In genomic region chr5:31004184-31004583, GRCm38 (mm10) we compare ENCODE assay signal across 8 mouse cellular contexts. TPM values are rescaled to one million over a fixed set of nuclear protein-coding genes. Genes with fewer than 3 reads are reported as not detected.
DNase-seq lines count a peak whose midpoint lies in the region; ATAC-seq and TF ChIP-seq lines count a peak whose summit lies in the region.

No protein-coding gene starts in this region.

- intact Hi-C loops in gastrocnemius, postnatal 36 days (cut with DNase I) = loop anchor here (2.0 kb wide), 1 partner anchor 73 kb away; no protein-coding TSS in a partner anchor
- intact Hi-C loops in left cerebral cortex, postnatal 36 days (cut with DNase I) = loop anchor here (2.0 to 5.0 kb wide), 3 partner anchors 37 to 192 kb away; partner anchors contain the start of genes Mapre3 and Tcf23

- H3K4me1 ChIP-seq in heart, embryonic 11.5 days (ENCODE audit: control insufficient read depth, insufficient read depth, low read length) = peaks cover 2% of the 10 kb centered on the region; the same call in 1 of the 2 replicates
- H3K4me1 ChIP-seq in midbrain, postnatal 0 days (ENCODE audit: insufficient read depth, low read length) = no peaks in the 10 kb centered on the region

- peak; percentile 93 for TF ChIP-seq CTCF in midbrain, postnatal 0 days (IDR thresholded peaks at IDR 0.05)

- no peak overlapping the region for H3K4me2 ChIP-seq in heart, embryonic 11.5 days
- H3K4me2 ChIP-seq in midbrain, postnatal 0 days (ENCODE audit: low read depth, low read length, poor library complexity, severe bottlenecking) = no peak overlapping the region

- no peak overlapping the region for H3K4me3 ChIP-seq in heart, embryonic 11.5 days (ENCODE audit: low read depth, low read length)
- H3K4me3 ChIP-seq in midbrain, postnatal 0 days (ENCODE audit: low read depth, low read length) = no peak overlapping the region

- WGBS in heart, embryonic 11.5 days (ENCODE audit: insufficient replicate concordance) = 3% methylated on average over 5 of the region's 5 CpGs
- 5% methylated on average over 5 of the region's 5 CpGs for WGBS in midbrain, postnatal 0 days

- H3K27ac ChIP-seq in heart, embryonic 11.5 days (ENCODE audit: low read depth, low read length) = no peak overlapping the region
- no peak overlapping the region for H3K27ac ChIP-seq in midbrain, postnatal 0 days (ENCODE audit: low read depth, low read length)

- no peaks in the 10 kb centered on the region for H3K36me3 ChIP-seq in heart, embryonic 11.5 days (ENCODE audit: control insufficient read depth, insufficient read depth, low read length)
- no peaks in the 10 kb centered on the region for H3K36me3 ChIP-seq in midbrain, postnatal 0 days (ENCODE audit: insufficient read depth, low read length)

- no peak overlapping the region for H3K9ac ChIP-seq in heart, embryonic 11.5 days (ENCODE audit: low read depth, low read length)
- no peak overlapping the region for H3K9ac ChIP-seq in midbrain, postnatal 0 days (replicated peaks; ENCODE audit: low read length, poor library complexity, severe bottlenecking)

- peaks cover 2% of the 10 kb centered on the region; the same call in 1 of the 2 replicates for H3K27me3 ChIP-seq in heart, embryonic 11.5 days (ENCODE audit: control insufficient read depth, insufficient read depth, low read length)
- no peaks in the 10 kb centered on the region for H3K27me3 ChIP-seq in midbrain, postnatal 0 days (ENCODE audit: insufficient read depth, low read length)

- H3K9me3 ChIP-seq in heart, embryonic 11.5 days (replicated peaks; ENCODE audit: control insufficient read depth, low read length) = no peaks in the 10 kb centered on the region
- no peaks in the 10 kb centered on the region for H3K9me3 ChIP-seq in midbrain, postnatal 0 days (ENCODE audit: low read length)

- peak; percentile 96 for DNase-seq in heart, adult 11 months
- peak; percentile 94 for DNase-seq in embryo, embryonic 10.5 days (ENCODE audit: low spot score)
- peak; percentile 85 to 86 for DNase-seq in gastrocnemius, postnatal 36 days
- peak; percentile 73 for DNase-seq in kidney, adult 11 months
- DNase-seq in left cerebral cortex, postnatal 36 days (ENCODE audit: low spot score in 2 of 2) = peak; percentile 83 to 87
- DNase-seq in midbrain, postnatal 0 days (ENCODE audit: low spot score) = peak; percentile 90
- peak; percentile 84 to 92 for DNase-seq in spleen, postnatal 10 days (ENCODE audit: low spot score in 2 of 2)

- ATAC-seq in heart, embryonic 11.5 days (replicated peaks; ENCODE audit: insufficient number of reproducible peaks, low FRiP score, low TSS enrichment) = no peak
- no peak for ATAC-seq in midbrain, postnatal 0 days (ENCODE audit: low FRiP score)

RNA-seq across cellular contexts. Expression of gene Tcf23, which starts 35.7 kb away (rescaled TPM):
- polyA plus RNA-seq in heart, embryonic 11.5 days (2014; fragmentation: Nextera tagmentation; extraction: Ambion mirVana) = 0.04 and 0.15 TPM in 2 replicates
- total RNA-seq in gastrocnemius, postnatal 36 days (2021) = under 1 TPM; 0.15 to 0.32 TPM
- total RNA-seq in left cerebral cortex, postnatal 36 days (2021) = under 1 TPM; 0.15 to 0.27 TPM
- 0.05 TPM in 1 of 2 replicates, not detected in the other for total RNA-seq in midbrain, postnatal 0 days (2014; rRNA removed)
- 0.07 and 0.09 TPM in 2 replicates for polyA plus RNA-seq in midbrain, postnatal 0 days (2015; fragmentation: Nextera tagmentation; extraction: Ambion mirVana)

RNA-seq across cellular contexts. Expression of gene Atraid, which starts 43.9 kb away (rescaled TPM):
- 96.8 and 101 TPM in 2 replicates for polyA plus RNA-seq in heart, embryonic 11.5 days (2014; fragmentation: Nextera tagmentation; extraction: Ambion mirVana)
- 10 to 100 TPM; 42.4 to 43.6 TPM for total RNA-seq in gastrocnemius, postnatal 36 days (2021)
- 10 to 100 TPM; 74.3 to 75.8 TPM for total RNA-seq in left cerebral cortex, postnatal 36 days (2021)
- total RNA-seq in midbrain, postnatal 0 days (2014; rRNA removed) = 138 and 155 TPM in 2 replicates
- polyA plus RNA-seq in midbrain, postnatal 0 days (2015; fragmentation: Nextera tagmentation; extraction: Ambion mirVana) = 235 and 243 TPM in 2 replicates

RNA-seq across cellular contexts. Expression of gene Preb, which starts 44.0 kb away (rescaled TPM):
- polyA plus RNA-seq in heart, embryonic 11.5 days (2014; fragmentation: Nextera tagmentation; extraction: Ambion mirVana) = 69.1 and 70.2 TPM in 2 replicates
- total RNA-seq in gastrocnemius, postnatal 36 days (2021) = 10 to 100 TPM; 76.7 to 86.2 TPM
- 100 to 1,000 TPM; 121 to 128 TPM for total RNA-seq in left cerebral cortex, postnatal 36 days (2021)
- total RNA-seq in midbrain, postnatal 0 days (2014; rRNA removed) = 37.6 and 37.7 TPM in 2 replicates
- polyA plus RNA-seq in midbrain, postnatal 0 days (2015; fragmentation: Nextera tagmentation; extraction: Ambion mirVana) = 89.6 and 101 TPM in 2 replicates

RNA-seq across cellular contexts. Expression of gene Slc5a6, which starts 44.5 kb away (rescaled TPM):
- polyA plus RNA-seq in heart, embryonic 11.5 days (2014; fragmentation: Nextera tagmentation; extraction: Ambion mirVana) = 5.4 and 7.1 TPM in 2 replicates
- total RNA-seq in gastrocnemius, postnatal 36 days (2021) = 1 to 10 TPM; 2.5 to 3.8 TPM
- total RNA-seq in left cerebral cortex, postnatal 36 days (2021) = 10 to 100 TPM; 14.4 to 17.9 TPM
- 43.8 and 44.9 TPM in 2 replicates for total RNA-seq in midbrain, postnatal 0 days (2014; rRNA removed)
- polyA plus RNA-seq in midbrain, postnatal 0 days (2015; fragmentation: Nextera tagmentation; extraction: Ambion mirVana) = 32.3 and 33.0 TPM in 2 replicates

RNA-seq across cellular contexts. Expression of gene Cad, which starts 50.4 kb away (rescaled TPM):
- polyA plus RNA-seq in heart, embryonic 11.5 days (2014; fragmentation: Nextera tagmentation; extraction: Ambion mirVana) = 22.9 and 23.1 TPM in 2 replicates
- 10 to 100 TPM; 21.3 to 21.7 TPM for total RNA-seq in gastrocnemius, postnatal 36 days (2021)
- total RNA-seq in left cerebral cortex, postnatal 36 days (2021) = 10 to 100 TPM; 18.1 to 21.8 TPM
- total RNA-seq in midbrain, postnatal 0 days (2014; rRNA removed) = 39.5 and 44.8 TPM in 2 replicates
- polyA plus RNA-seq in midbrain, postnatal 0 days (2015; fragmentation: Nextera tagmentation; extraction: Ambion mirVana) = 6.7 and 7.8 TPM in 2 replicates
